Mouse (Mus musculus): ENCODE data around the gene Efhd1. TPM values are rescaled to one million over a fixed set of nuclear protein-coding genes. Genes with fewer than 3 reads are reported as not detected.

Gene Efhd1
- not detected in 2 replicates for total RNA-seq (2015; ENCODE audit: low replicate concordance)
- 1.8 TPM in 1 of 2 replicates, not detected in the other for total RNA-seq (2017; ENCODE audit: low replicate concordance)

GRCm38 (mm10) chr1:87264134-87265006 lies at the start of gene Efhd1:
Gene Efhd1, plus strand, starts transcription at chr1:87264363.
- ATAC-seq (replicated peaks; ENCODE audit: low FRiP score, poor library complexity, severe bottlenecking), result no peak

GRCm38 (mm10) chr1:87214748-87215147 lies 49.4 kb upstream of the Efhd1 start:
- ATAC-seq (replicated peaks; ENCODE audit: low FRiP score, poor library complexity, severe bottlenecking), result no peak

GRCm38 (mm10) chr1:87217938-87218337 lies 46.2 kb upstream of the Efhd1 start:
- no peak for ATAC-seq (replicated peaks; ENCODE audit: low FRiP score, poor library complexity, severe bottlenecking)

GRCm38 (mm10) chr1:87225739-87226138 lies 38.4 kb upstream of the Efhd1 start:
- ATAC-seq (replicated peaks; ENCODE audit: low FRiP score, poor library complexity, severe bottlenecking), result no peak

GRCm38 (mm10) chr1:87226409-87227159 lies 37.6 kb upstream of the Efhd1 start:
- ATAC-seq (replicated peaks; ENCODE audit: low FRiP score, poor library complexity, severe bottlenecking), result no peak

- no peak for ATAC-seq (replicated peaks; ENCODE audit: low FRiP score, poor library complexity, severe bottlenecking)
These were observed 37.0 kb upstream of the Efhd1 start for GRCm38 (mm10) chr1:87227160-87227550.

GRCm38 (mm10) chr1:87230606-87231005 lies 33.6 kb upstream of the Efhd1 start:
- no peak for ATAC-seq (replicated peaks; ENCODE audit: low FRiP score, poor library complexity, severe bottlenecking)

- no peak for ATAC-seq (replicated peaks; ENCODE audit: low FRiP score, poor library complexity, severe bottlenecking)
These were observed 32.0 kb upstream of the Efhd1 start for GRCm38 (mm10) chr1:87232197-87232596.

GRCm38 (mm10) chr1:87239056-87239455 lies 25.1 kb upstream of the Efhd1 start:
- no peak for ATAC-seq (replicated peaks; ENCODE audit: low FRiP score, poor library complexity, severe bottlenecking)

GRCm38 (mm10) chr1:87243021-87243420 lies 21.1 kb upstream of the Efhd1 start:
- no peak for ATAC-seq (replicated peaks; ENCODE audit: low FRiP score, poor library complexity, severe bottlenecking)

- ATAC-seq (replicated peaks; ENCODE audit: low FRiP score, poor library complexity, severe bottlenecking), result no peak
These were observed 18.7 kb upstream of the Efhd1 start for GRCm38 (mm10) chr1:87245430-87245829.

- peak; percentile 74 for ATAC-seq (replicated peaks; ENCODE audit: low FRiP score, poor library complexity, severe bottlenecking)
These were observed 18.0 kb upstream of the Efhd1 start for GRCm38 (mm10) chr1:87245929-87246815.

GRCm38 (mm10) chr1:87252040-87252609 lies 12.0 kb upstream of the Efhd1 start:
- ATAC-seq (replicated peaks; ENCODE audit: low FRiP score, poor library complexity, severe bottlenecking), result no peak

GRCm38 (mm10) chr1:87255173-87255572 lies 9.0 kb upstream of the Efhd1 start:
- ATAC-seq (replicated peaks; ENCODE audit: low FRiP score, poor library complexity, severe bottlenecking), result no peak

GRCm38 (mm10) chr1:87257691-87258090 lies 6.5 kb upstream of the Efhd1 start:
- no peak for ATAC-seq (replicated peaks; ENCODE audit: low FRiP score, poor library complexity, severe bottlenecking)

GRCm38 (mm10) chr1:87258484-87258883 lies 5.7 kb upstream of the Efhd1 start:
- ATAC-seq (replicated peaks; ENCODE audit: low FRiP score, poor library complexity, severe bottlenecking), result no peak

- no peak for ATAC-seq (replicated peaks; ENCODE audit: low FRiP score, poor library complexity, severe bottlenecking)
These were observed 4.8 kb upstream of the Efhd1 start for GRCm38 (mm10) chr1:87259316-87259715.

- no peak for ATAC-seq (replicated peaks; ENCODE audit: low FRiP score, poor library complexity, severe bottlenecking)
These were observed 906 bp upstream of the Efhd1 start for GRCm38 (mm10) chr1:87263257-87263656.

GRCm38 (mm10) chr1:87263796-87264133 lies 398 bp upstream of the Efhd1 start:
- ATAC-seq (replicated peaks; ENCODE audit: low FRiP score, poor library complexity, severe bottlenecking), result no peak

- no peak for ATAC-seq (replicated peaks; ENCODE audit: low FRiP score, poor library complexity, severe bottlenecking)
These were observed 1.0 kb downstream of the Efhd1 start for GRCm38 (mm10) chr1:87265200-87265599.

Measured in erythroid progenitor cell, adult 5-6 weeks (primary cell).